Mouse (Mus musculus): ENCODE data around the gene Stk38. TPM values are rescaled to one million over a fixed set of nuclear protein-coding genes. Genes with fewer than 3 reads are reported as not detected.

The Stk38 gene
- total and polyA plus RNA-seq, 3 experiments = 14.4 to 290 (median 49.3) TPM

GRCm38 (mm10) chr17:28967021-28967610, 40.7 kb downstream of the Stk38 start:
- Histone ChIP-seq H3K27me3 (ENCODE audit: control insufficient read depth in 1 of 2, insufficient read depth in 2 of 2, low read length in 2 of 2) (no peaks in the 10 kb centered on the region), H3K27ac (ENCODE audit: control insufficient read depth, low read depth, low read length) (no peak overlapping the region), H3K4me3 (ENCODE audit: control insufficient read depth in 1 of 2, insufficient read depth in 1 of 2, low read depth in 2 of 2, low read length in 2 of 2) (no peak overlapping the region), H3K9me3 (replicated peaks; ENCODE audit: insufficient read depth, low read length) (no peaks in the 10 kb centered on the region), H3K36me3 (ENCODE audit: control insufficient read depth in 1 of 2, insufficient read depth in 2 of 2, low read length in 2 of 2) (peaks cover 4 to 8% of the 10 kb centered on the region in 2 experiments), H3K4me1 (ENCODE audit: control insufficient read depth in 1 of 2, insufficient read depth in 2 of 2, low read length in 2 of 2) (peaks cover 2 to 8% of the 10 kb centered on the region in 2 experiments; a peak in 3 of 4 replicates), H3K9ac (ENCODE audit: control insufficient read depth, low read depth, low read length, poor library complexity, severe bottlenecking) (no peak overlapping the region), H3K79me2 (ENCODE audit: control insufficient read depth, insufficient read depth, low read length, poor library complexity) (no peaks in the 10 kb centered on the region)
- DNase-seq (ENCODE audit: low read depth, low spot score) = no peak
- no peak for TF ChIP-seq JUND (IDR thresholded peaks at IDR 0.05; ENCODE audit: low read depth, low read length)
- no peak for TF ChIP-seq POLR2A (IDR thresholded peaks at IDR 0.05; ENCODE audit: control insufficient read depth in 1 of 2, insufficient read depth in 1 of 2, low read depth in 1 of 2, low read length in 2 of 2, poor library complexity in 1 of 2)

GRCm38 (mm10) chr17:28961596-28961995, 46.2 kb downstream of the Stk38 start:
- H3K27ac ChIP-seq (ENCODE audit: control insufficient read depth, low read depth, low read length) = no peak overlapping the region
- no peaks in the 10 kb centered on the region for H3K4me1 ChIP-seq (ENCODE audit: control insufficient read depth in 1 of 2, insufficient read depth in 2 of 2, low read length in 2 of 2)
- no peak overlapping the region for H3K9ac ChIP-seq (ENCODE audit: control insufficient read depth, low read depth, low read length, poor library complexity, severe bottlenecking)
- DNase-seq (ENCODE audit: low read depth, low spot score) = no peak
- H3K36me3 ChIP-seq (ENCODE audit: control insufficient read depth in 1 of 2, insufficient read depth in 2 of 2, low read length in 2 of 2) = peaks cover 0 to 5% of the 10 kb centered on the region in 2 experiments; a peak in 2 of 4 replicates
- TF ChIP-seq TCF12 (IDR thresholded peaks at IDR 0.05; ENCODE audit: low read depth, low read length) (no peak), ETS1 (IDR thresholded peaks at IDR 0.05; ENCODE audit: low read depth, low read length) (no peak)
- H3K79me2 ChIP-seq (ENCODE audit: control insufficient read depth, insufficient read depth, low read length, poor library complexity) = peaks cover 12% of the 10 kb centered on the region
- no peak overlapping the region for H3K4me3 ChIP-seq (ENCODE audit: control insufficient read depth in 1 of 2, insufficient read depth in 1 of 2, low read depth in 2 of 2, low read length in 2 of 2)
- H3K9me3 ChIP-seq (replicated peaks; ENCODE audit: insufficient read depth, low read length) = no peaks in the 10 kb centered on the region
- H3K27me3 ChIP-seq (ENCODE audit: control insufficient read depth in 1 of 2, insufficient read depth in 2 of 2, low read length in 2 of 2) = no peaks in the 10 kb centered on the region

GRCm38 (mm10) chr17:28960597-28960996, 47.2 kb downstream of the Stk38 start:
- Histone ChIP-seq H3K9me3 (replicated peaks; ENCODE audit: insufficient read depth, low read length) (no peaks in the 10 kb centered on the region), H3K4me1 (ENCODE audit: control insufficient read depth in 1 of 2, insufficient read depth in 2 of 2, low read length in 2 of 2) (no peaks in the 10 kb centered on the region), H3K4me3 (ENCODE audit: control insufficient read depth in 1 of 2, insufficient read depth in 1 of 2, low read depth in 2 of 2, low read length in 2 of 2) (no peak overlapping the region), H3K9ac (ENCODE audit: control insufficient read depth, low read depth, low read length, poor library complexity, severe bottlenecking) (no peak overlapping the region), H3K36me3 (ENCODE audit: control insufficient read depth in 1 of 2, insufficient read depth in 2 of 2, low read length in 2 of 2) (peaks cover 0 to 5% of the 10 kb centered on the region in 2 experiments; a peak in 2 of 4 replicates), H3K79me2 (ENCODE audit: control insufficient read depth, insufficient read depth, low read length, poor library complexity) (peaks cover 19% of the 10 kb centered on the region), H3K27me3 (ENCODE audit: control insufficient read depth in 1 of 2, insufficient read depth in 2 of 2, low read length in 2 of 2) (no peaks in the 10 kb centered on the region), H3K27ac (ENCODE audit: control insufficient read depth, low read depth, low read length) (no peak overlapping the region)
- no peak for DNase-seq (ENCODE audit: low read depth, low spot score)
- TF ChIP-seq RAD21 (IDR thresholded peaks at IDR 0.05; ENCODE audit: low read depth, low read length) (no peak), MAFK (IDR thresholded peaks at IDR 0.05; ENCODE audit: borderline replicate concordance, low read depth, low read length) (no peak), UBTF (IDR thresholded peaks at IDR 0.05; ENCODE audit: borderline replicate concordance, insufficient read depth, low read depth, low read length) (no peak), SIN3A (IDR thresholded peaks at IDR 0.05; ENCODE audit: low read length) (no peak), USF2 (IDR thresholded peaks at IDR 0.05; ENCODE audit: borderline replicate concordance in 1 of 2, insufficient read depth in 1 of 2, low read depth in 1 of 2, low read length in 2 of 2) (no peak), MEF2A (IDR thresholded peaks at IDR 0.05; ENCODE audit: extremely low read depth, insufficient replicate concordance, low read depth, low read length, poor library complexity, severe bottlenecking) (no peak), BHLHE40 (IDR thresholded peaks at IDR 0.05; ENCODE audit: borderline replicate concordance, low read depth, low read length) (no peak)
